Mouse (Mus musculus): ENCODE measurements at regions not wholly inside any gene's neighbourhood (a gene's known extent, or its start where the extent isn't known, plus 50 kb on each side); places are given as distances from the start of the nearest gene placed in this dataset.

DNA sequence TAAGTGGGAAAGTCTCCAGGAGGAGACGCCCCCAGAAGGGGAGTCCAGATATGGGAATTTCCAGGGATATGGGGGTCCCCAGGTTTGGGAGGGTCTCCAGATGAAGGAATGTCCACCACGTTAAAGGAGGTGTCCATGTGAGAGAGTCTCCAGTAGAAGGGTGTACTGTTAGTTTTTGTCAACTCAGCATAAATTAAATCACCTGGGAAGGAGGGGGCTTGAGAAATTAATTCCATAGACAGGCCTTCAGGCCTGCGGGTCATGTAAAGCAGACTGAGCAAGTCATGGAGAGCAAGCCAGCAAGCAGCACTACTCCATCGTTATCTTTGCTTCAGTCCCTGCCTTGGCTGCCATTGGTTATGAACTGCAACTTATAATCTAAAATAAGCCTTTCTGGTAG is 96.2 kb downstream of the Fam53a start:
- no peak for TF ChIP-seq POLR2A (IDR thresholded peaks at IDR 0.05; ENCODE audit: extremely low read depth, insufficient read depth, low read length)
- TF ChIP-seq CTCF (IDR thresholded peaks at IDR 0.05; ENCODE audit: extremely low read depth, insufficient read depth, low read length) = no peak

DNA sequence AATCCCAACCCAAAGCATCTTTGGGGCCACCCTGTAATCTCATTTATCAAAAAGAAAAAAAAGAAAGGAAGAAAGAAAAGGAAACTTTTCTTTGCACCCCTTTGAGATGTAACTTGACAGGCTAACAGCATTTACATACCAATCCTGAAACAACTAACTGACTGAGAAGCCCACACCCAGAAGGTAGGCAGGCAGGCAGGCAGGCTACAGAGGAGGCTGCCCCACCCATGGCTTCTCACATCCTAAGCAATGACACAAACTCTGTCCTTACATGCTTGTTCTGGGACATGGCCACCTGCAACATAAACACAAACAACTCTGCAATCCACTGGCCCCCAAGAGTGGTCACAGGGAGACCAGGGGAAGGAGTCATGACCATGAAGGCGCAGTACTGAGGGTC is 97.5 kb upstream of the Nkx1-1 start:
- TF ChIP-seq POLR2A (IDR thresholded peaks at IDR 0.05; ENCODE audit: extremely low read depth, insufficient read depth, low read length) (no peak), CTCF (IDR thresholded peaks at IDR 0.05; ENCODE audit: extremely low read depth, insufficient read depth, low read length) (no peak)
- H3K27ac ChIP-seq (ENCODE audit: insufficient read depth, low read length) = no peak overlapping the region
- H3K4me3 ChIP-seq (ENCODE audit: insufficient read depth, low read length) = no peak overlapping the region
- no peaks in the 10 kb centered on the region for H3K4me1 ChIP-seq (ENCODE audit: control insufficient read depth, insufficient read depth, low read length)

More for the DNA sequence above, 96.2 kb downstream of the Fam53a start:
- Histone ChIP-seq H3K4me3 (ENCODE audit: insufficient read depth, low read length) (no peak overlapping the region), H3K4me1 (ENCODE audit: control insufficient read depth, insufficient read depth, low read length) (no peaks in the 10 kb centered on the region), H3K27ac (ENCODE audit: insufficient read depth, low read length) (no peak overlapping the region)

DNA sequence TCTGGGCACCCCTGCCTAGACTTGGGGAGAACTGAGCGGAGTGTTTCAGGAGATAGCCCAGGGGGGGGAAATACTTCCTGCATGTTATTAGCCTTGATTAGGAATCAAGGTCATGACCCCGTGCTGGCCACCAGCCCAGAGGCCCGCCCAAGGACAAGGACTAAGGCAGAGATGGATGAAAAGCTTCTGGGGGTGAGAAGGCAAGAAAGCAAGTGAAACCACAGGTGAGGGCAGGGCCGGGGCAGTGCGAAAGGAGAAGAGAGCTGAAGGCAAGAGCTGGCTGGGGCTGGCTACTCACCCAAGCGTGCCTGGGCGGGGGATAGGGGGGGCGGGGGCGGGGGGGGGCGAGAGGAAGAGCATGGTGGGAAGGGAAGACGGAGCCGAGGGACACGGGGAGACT is 96.0 kb upstream of the Nkx1-1 start:
- no peaks in the 10 kb centered on the region for H3K4me1 ChIP-seq (ENCODE audit: control insufficient read depth, insufficient read depth, low read length)
- no peak overlapping the region for H3K4me3 ChIP-seq (ENCODE audit: insufficient read depth, low read length)

DNA sequence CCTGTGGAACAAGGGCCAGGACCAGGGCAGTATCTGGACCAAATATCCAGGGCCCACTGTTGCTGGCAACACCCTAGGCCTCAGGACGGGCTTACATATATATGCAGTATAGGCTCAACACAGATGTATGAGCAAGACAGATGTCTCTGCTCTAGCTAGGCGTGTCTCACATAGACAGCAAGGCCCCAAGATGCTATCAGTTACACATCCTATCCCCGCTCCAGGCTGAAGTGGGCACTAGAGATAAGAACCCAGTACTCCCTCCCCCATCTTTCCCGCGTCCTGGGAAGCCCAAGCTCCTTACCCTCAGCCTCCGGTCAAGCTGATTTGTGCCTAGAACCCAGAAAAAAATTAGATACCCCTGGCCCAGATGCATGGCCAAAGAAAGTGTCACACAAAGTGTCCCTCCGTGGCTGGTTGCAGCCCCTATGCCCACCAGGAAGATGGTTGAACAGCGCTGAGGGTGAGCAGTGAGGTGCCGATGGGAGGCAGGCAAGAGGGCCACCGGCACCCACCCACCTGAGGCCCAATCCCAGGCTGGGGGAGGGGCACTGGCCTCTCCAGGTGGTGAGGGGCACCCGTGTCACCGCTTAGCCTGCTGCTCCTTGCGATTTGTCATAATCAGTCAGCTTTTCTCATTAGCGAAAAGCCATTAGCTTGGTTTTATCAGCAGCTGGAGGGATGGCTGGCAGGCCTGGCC is 95.3 kb upstream of the Nkx1-1 start:
- Histone ChIP-seq H3K4me1 (ENCODE audit: control insufficient read depth, insufficient read depth, low read length) (no peaks in the 10 kb centered on the region), H3K4me3 (ENCODE audit: insufficient read depth, low read length) (no peak overlapping the region), H3K27ac (ENCODE audit: insufficient read depth, low read length) (no peak overlapping the region)
- TF ChIP-seq CTCF (IDR thresholded peaks at IDR 0.05; ENCODE audit: extremely low read depth, insufficient read depth, low read length) (no peak), POLR2A (IDR thresholded peaks at IDR 0.05; ENCODE audit: extremely low read depth, insufficient read depth, low read length) (no peak)

More for the DNA sequence above, 96.0 kb upstream of the Nkx1-1 start:
- TF ChIP-seq POLR2A (IDR thresholded peaks at IDR 0.05; ENCODE audit: extremely low read depth, insufficient read depth, low read length) (no peak), CTCF (IDR thresholded peaks at IDR 0.05; ENCODE audit: extremely low read depth, insufficient read depth, low read length) (no peak)
- H3K27ac ChIP-seq (ENCODE audit: insufficient read depth, low read length) = no peak overlapping the region

DNA sequence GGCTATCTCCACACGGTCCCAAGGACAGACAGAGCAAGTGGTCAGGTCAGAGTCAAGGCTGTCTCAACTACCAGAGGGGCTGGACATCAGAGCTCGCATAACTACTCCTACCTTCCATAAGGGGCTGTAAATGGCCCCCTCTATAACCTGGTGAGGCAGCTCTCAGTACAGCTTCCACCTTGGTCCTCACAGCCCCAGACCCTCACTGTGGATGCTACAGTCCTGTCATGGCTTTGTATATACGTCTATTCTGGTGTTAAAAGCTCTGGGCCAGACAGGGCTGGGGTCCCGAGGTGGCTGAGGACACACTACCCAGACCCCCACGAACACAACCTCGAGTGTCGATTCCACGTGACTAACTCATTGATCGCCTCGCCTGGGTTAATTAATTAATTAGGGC is 94.0 kb upstream of the Nkx1-1 start:
- TF ChIP-seq CTCF (IDR thresholded peaks at IDR 0.05; ENCODE audit: extremely low read depth, insufficient read depth, low read length) (no peak), POLR2A (IDR thresholded peaks at IDR 0.05; ENCODE audit: extremely low read depth, insufficient read depth, low read length) (no peak)
- Histone ChIP-seq H3K27ac (ENCODE audit: insufficient read depth, low read length) (no peak overlapping the region), H3K4me3 (ENCODE audit: insufficient read depth, low read length) (no peak overlapping the region), H3K4me1 (ENCODE audit: control insufficient read depth, insufficient read depth, low read length) (no peaks in the 10 kb centered on the region)

DNA sequence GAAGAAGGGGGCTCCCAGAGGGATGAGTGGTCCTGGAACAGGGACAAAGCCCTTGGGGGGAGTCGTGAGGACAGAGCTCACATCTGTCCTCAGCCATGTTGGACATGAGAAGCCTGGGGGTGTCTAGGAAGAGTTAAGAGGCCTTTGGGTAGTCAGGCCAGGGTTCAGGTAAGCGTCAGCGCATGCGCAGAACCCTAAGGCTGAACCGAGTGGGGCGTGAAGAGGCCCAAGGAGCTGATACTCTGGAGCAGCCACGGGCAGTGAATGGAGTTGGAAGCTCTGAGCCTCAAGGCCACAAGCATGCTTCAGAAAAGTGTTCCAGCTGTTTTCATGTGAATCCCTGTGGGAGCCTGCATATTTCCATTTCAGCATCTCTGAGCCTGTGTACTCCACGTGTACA is 93.5 kb upstream of the Nkx1-1 start:
- Histone ChIP-seq H3K4me3 (ENCODE audit: insufficient read depth, low read length) (no peak overlapping the region), H3K27ac (ENCODE audit: insufficient read depth, low read length) (no peak overlapping the region), H3K4me1 (ENCODE audit: control insufficient read depth, insufficient read depth, low read length) (no peaks in the 10 kb centered on the region)
- TF ChIP-seq CTCF (IDR thresholded peaks at IDR 0.05; ENCODE audit: extremely low read depth, insufficient read depth, low read length) (no peak), POLR2A (IDR thresholded peaks at IDR 0.05; ENCODE audit: extremely low read depth, insufficient read depth, low read length) (no peak)

DNA sequence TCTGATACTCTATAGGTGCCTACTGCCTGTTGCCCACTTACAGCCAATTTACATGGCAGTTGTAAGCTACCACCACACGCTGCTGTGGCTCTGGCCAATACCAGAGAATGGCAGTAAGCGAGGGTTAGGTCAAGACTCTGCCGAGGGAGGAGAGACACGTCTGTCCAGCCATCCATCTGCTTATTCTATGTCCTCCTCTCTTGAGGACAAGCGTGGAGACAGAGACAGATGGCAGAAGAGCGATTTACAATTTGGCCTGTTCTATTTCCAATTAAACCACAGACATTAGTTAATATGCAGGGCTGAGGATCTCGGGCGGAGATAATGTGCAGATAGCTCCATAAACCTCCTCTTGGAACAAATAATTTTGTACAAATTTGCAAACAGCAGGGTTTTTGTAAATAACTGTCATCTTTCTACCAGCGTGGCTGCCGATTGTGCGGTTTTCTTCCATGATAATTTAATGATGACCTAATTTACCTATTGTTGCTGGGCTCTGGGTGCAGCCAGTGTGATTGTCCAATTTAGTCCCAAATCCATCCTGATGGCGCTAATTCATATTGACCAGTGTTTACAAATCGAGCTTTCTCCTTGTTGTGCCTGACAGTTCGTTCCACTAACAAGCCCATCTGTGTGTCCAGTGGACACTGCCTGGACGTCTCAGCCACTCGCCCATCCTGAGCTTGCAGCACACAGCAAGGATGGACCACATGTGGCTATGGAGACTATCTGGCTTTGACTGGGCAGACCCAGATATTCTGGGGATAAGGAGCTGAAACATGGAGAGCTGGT is 88.4 kb upstream of the Nkx1-1 start:
- H3K27ac ChIP-seq (ENCODE audit: insufficient read depth, low read length) = no peak overlapping the region
- H3K4me3 ChIP-seq (ENCODE audit: insufficient read depth, low read length) = no peak overlapping the region
- no peaks in the 10 kb centered on the region for H3K4me1 ChIP-seq (ENCODE audit: control insufficient read depth, insufficient read depth, low read length)
- TF ChIP-seq CTCF (IDR thresholded peaks at IDR 0.05; ENCODE audit: extremely low read depth, insufficient read depth, low read length) = no peak
- TF ChIP-seq POLR2A (IDR thresholded peaks at IDR 0.05; ENCODE audit: extremely low read depth, insufficient read depth, low read length) = no peak

DNA sequence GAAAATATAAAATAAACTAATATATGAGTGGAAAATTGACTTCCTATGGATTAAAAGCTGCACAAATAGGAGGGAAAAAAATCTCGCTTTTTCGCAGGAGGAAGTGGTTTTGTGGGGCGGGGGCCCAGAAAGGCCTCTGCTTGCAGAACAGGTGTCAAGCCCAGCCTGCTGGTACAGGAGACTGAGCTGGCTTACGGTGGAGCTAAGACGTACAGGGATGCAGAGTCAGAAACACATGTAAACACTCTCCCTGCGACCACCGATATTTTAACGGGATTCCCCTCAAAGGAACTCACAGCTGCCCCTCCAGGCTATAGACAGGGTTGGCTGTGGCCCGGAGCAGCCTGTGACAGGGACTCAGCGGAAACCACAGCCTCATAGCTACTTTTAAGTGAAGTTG is 87.1 kb upstream of the Nkx1-1 start:
- no peak overlapping the region for H3K27ac ChIP-seq (ENCODE audit: insufficient read depth, low read length)
- no peaks in the 10 kb centered on the region for H3K4me1 ChIP-seq (ENCODE audit: control insufficient read depth, insufficient read depth, low read length)
- no peak for TF ChIP-seq POLR2A (IDR thresholded peaks at IDR 0.05; ENCODE audit: extremely low read depth, insufficient read depth, low read length)
- TF ChIP-seq CTCF (IDR thresholded peaks at IDR 0.05; ENCODE audit: extremely low read depth, insufficient read depth, low read length) = no peak
- H3K4me3 ChIP-seq (ENCODE audit: insufficient read depth, low read length) = no peak overlapping the region

DNA sequence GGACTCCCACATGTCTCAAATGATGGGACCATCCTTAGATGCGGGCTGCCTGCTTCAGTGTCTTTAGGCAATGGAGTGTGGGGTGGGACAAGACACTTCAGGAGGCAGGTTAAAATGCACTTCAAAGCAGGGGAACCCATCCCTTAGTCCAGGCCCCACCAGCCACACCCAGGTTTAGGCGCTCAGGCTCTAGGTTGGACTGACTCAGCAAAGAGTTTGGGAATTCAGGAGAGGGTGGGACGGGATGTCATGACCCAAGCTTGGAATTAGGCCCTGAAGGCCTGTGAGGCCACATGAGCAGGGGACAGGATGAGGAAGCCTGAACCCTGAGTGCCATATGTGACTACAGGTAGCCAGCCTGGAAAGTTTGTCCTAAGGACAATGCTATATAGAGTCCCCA is 85.6 kb upstream of the Nkx1-1 start:
- TF ChIP-seq CTCF (IDR thresholded peaks at IDR 0.05; ENCODE audit: extremely low read depth, insufficient read depth, low read length) = no peak
- TF ChIP-seq POLR2A (IDR thresholded peaks at IDR 0.05; ENCODE audit: extremely low read depth, insufficient read depth, low read length) = no peak
- Histone ChIP-seq H3K27ac (ENCODE audit: insufficient read depth, low read length) (no peak overlapping the region), H3K4me3 (ENCODE audit: insufficient read depth, low read length) (no peak overlapping the region), H3K4me1 (ENCODE audit: control insufficient read depth, insufficient read depth, low read length) (no peaks in the 10 kb centered on the region)

DNA sequence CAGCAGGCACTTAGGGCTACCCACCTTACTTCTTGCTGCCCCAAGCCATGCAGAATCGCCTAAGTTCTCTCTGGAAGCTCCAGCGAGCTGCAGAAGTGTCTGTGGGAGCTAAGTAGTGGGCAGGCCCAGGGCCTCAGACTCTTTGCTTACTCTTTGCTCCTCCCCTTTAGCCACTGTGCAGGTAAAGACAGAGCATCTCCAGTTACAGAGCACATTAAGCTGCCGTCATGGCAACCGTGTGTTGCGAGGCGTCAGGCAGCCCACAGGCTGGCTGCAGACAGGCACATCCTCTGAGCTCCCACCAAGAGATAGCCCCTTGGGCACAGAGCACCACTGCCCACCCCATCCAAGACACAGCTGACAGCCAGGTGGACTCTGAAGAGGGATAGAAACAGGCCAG is 85.1 kb upstream of the Nkx1-1 start:
- TF ChIP-seq POLR2A (IDR thresholded peaks at IDR 0.05; ENCODE audit: extremely low read depth, insufficient read depth, low read length) = no peak
- TF ChIP-seq CTCF (IDR thresholded peaks at IDR 0.05; ENCODE audit: extremely low read depth, insufficient read depth, low read length) = no peak
- no peak overlapping the region for H3K4me3 ChIP-seq (ENCODE audit: insufficient read depth, low read length)
- H3K4me1 ChIP-seq (ENCODE audit: control insufficient read depth, insufficient read depth, low read length) = no peaks in the 10 kb centered on the region
- H3K27ac ChIP-seq (ENCODE audit: insufficient read depth, low read length) = no peak overlapping the region
